Mouse (Mus musculus) brown adipose tissue, adult 24 weeks (tissue): Measurements from ENCODE around the gene Lars2. TPM values are rescaled to one million over a fixed set of nuclear protein-coding genes. Genes with fewer than 3 reads are reported as not detected.
A peak's percentile ranks its signal among the peaks of the same experiment; 100 is the strongest.

ENCODE experiments used
- H3K27ac ChIP-seq: fragments of 200-500 bp; replicated peaks from 2 replicates; pipeline ENCODE4 v1.5.1; 2012; ENCODE audit warnings: low read depth, mild to moderate bottlenecking, low read length
- H3K4me1 ChIP-seq: fragments of 200-500 bp; 2 replicates; pipeline ENCODE4 v1.6.1; 2012; ENCODE audit warnings: low read length, mixed read lengths; ENCODE audit not compliant: control insufficient read depth, insufficient read depth, insufficient read length
- H3K4me3 ChIP-seq: fragments of 200-500 bp; 2 replicates; pipeline ENCODE4 v1.5.1; 2012; ENCODE audit warnings: low read depth, mild to moderate bottlenecking, low read length, moderate library complexity; ENCODE audit not compliant: insufficient read depth
- polyA plus RNA-seq: library from polyadenylated mRNA; stranded (reverse); fragments of >200 nt; gene quantifications from 2 replicates; pipeline ENCODE4 v1.2.4, GENCODE M21; 2012; ENCODE audit not compliant: missing spikeins, insufficient read depth, insufficient read length

Gene Lars2
- polyA plus RNA-seq, 1 experiment = 7,225 TPM

DNA sequence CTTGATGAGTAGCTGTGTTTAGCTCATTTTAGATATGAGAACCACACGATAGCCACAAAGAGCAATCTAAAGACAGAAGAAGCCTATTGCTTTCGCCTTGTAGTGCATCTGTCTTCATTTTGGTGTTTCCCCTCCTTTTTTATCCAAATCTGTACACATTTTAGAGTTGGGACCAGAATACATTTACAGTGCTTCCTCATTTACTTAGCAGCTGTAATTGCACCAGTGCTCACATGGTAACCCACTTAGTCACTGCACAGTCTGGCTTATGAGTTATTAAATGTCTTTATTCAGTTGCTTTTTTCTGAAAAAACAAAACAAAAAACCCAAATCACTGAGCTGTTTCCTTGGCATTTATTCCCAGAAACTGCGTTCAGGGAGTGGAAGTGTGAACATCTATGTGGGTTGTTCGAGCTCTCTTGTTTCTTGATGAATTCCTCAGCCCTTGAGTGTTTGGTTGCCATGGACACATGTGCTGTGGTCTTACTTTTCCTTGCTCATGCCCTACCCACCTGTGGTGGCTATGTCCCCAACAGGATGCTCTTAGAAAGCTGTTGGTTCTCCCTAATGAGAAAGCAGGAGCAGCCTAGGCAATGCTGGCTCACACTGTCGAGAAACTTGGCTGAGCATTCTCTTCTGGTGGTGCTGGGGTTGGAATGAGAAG lies 136.6 kb downstream of the Lars2 start:
- H3K27ac ChIP-seq = no peak overlapping the region
- H3K4me1 ChIP-seq = no peaks in the 10 kb centered on the region
- H3K4me3 ChIP-seq = no peak overlapping the region

DNA sequence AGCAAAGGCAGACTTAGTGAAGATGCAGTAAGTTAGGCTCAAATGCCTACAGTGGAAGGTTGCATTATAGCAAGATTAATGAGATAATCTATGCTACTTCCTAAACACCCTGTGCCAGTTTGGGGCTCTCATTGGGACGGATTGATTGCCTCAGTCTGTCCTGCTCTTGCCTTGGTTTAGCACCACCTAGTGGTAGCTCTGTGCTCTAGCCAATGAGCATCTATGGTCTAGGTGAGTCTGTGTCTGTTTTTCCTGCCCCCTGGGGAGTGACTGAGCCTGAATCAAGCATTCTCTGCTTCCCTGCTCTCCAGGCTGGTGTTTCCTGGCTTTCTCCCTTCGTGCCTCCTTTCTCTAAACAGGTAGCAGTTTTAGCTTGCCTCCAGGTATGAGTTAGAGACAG lies 137.6 kb downstream of the Lars2 start:
- Histone ChIP-seq H3K27ac (no peak overlapping the region), H3K4me3 (no peak overlapping the region), H3K4me1 (no peaks in the 10 kb centered on the region)

DNA sequence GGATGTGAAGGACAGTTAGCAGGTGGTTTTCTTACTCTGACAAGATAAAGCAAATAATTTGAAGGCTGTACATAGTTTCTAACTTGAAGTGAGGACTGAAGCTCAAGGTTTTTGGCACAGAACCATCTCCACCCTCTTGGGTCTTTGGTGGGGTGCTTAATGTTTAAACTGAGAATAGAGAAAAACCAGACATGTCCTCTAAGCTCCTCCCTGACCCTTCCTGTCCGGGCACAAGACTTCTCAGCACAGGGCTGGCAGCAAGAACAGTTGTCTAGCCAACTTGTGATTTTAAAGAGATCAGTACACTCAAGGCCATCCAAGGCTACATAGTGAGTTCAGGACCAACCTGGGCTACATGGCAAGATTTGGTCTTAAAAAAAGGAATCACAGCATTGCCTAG lies 138.9 kb downstream of the Lars2 start:
- Histone ChIP-seq H3K27ac (no peak overlapping the region), H3K4me1 (peaks cover 5% of the 10 kb centered on the region; the same call in 1 of the 2 replicates), H3K4me3 (no peak overlapping the region)

DNA sequence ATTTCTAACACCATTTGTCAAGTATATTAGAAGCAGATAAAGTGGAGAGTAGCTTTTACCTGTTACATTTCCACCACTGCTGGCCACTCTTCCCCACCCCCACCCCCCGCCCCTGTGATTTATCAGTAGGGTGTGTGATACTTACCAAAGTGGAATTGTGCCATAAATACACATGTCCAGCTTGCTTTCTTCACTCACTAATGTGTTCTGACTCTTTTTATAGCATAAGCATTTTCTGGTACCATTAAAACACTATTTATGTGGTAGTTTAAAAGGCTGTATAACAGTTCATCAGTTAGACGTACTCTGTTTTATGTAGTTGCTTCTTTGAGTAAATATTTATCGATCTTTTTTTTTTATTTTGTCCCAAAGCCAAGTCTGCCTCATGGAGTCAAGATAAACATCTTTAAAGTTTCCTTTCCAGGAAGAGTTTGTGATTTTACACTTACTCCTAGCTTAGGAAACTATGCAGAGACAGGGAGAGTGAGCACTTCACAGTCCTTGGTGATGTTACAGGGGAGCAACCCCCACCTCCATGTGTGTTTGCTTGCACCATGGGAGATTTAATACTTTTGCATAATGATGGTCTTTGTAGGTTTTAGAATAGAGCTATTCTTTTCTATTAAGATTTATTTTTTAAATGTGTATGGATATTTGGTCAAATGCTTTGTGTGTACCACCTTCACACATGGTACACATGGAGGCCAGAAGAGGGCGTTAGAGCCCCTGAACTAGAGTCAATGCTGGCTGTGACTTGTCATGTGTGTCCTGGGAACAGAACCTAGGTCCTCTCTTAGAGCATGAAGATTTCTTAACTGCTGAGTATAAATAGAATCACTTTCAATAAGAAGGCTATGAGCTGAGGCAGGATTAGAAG lies 139.8 kb downstream of the Lars2 start:
- no peak overlapping the region for H3K4me3 ChIP-seq
- peaks cover 6% of the 10 kb centered on the region; the same call in 1 of the 2 replicates for H3K4me1 ChIP-seq
- no peak overlapping the region for H3K27ac ChIP-seq

DNA sequence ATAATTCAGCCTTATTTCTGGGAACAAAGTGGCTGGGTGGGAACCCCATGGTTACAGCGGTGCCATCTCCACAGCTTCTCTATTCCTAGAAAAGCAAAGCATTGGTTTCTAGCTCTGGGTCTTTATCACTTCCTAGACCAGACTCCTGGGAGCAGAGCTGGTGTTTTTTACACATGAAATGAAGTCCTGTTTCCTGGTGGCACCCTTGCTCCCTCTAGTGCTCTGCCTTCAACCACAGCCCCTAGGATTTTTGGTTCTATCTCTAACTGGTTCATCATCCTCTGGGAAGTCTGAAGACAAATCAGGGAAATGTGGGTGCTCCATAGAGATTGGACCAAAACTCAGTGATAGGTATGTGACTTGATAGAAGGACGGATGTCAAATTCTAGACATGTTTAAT lies 140.7 kb downstream of the Lars2 start:
- Histone ChIP-seq H3K4me3 (no peak overlapping the region), H3K4me1 (peaks cover 6% of the 10 kb centered on the region; the same call in 1 of the 2 replicates), H3K27ac (no peak overlapping the region)

DNA sequence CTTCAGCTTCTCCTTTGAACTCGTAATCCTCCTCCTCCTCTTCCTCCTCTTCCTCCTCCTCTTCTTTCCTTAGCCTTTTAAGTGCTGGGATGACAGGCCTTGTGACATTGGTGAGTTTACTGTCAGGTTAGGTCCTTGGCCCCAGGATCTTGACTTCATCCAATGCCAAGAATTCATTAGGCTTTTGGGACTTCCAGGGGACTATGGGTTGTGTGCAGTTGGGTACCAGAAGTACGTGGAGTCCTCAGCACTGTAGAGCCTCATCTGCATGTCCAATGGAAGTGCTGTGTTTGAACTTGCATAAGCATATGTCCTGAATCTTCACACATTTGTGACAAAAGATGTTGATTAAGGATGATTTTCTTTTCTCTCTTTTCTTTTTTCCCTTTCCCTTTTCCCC lies 142.3 kb downstream of the Lars2 start:
- H3K4me3 ChIP-seq = no peak overlapping the region
- no peak overlapping the region for H3K27ac ChIP-seq
- peaks cover 6% of the 10 kb centered on the region; the same call in 1 of the 2 replicates for H3K4me1 ChIP-seq

DNA sequence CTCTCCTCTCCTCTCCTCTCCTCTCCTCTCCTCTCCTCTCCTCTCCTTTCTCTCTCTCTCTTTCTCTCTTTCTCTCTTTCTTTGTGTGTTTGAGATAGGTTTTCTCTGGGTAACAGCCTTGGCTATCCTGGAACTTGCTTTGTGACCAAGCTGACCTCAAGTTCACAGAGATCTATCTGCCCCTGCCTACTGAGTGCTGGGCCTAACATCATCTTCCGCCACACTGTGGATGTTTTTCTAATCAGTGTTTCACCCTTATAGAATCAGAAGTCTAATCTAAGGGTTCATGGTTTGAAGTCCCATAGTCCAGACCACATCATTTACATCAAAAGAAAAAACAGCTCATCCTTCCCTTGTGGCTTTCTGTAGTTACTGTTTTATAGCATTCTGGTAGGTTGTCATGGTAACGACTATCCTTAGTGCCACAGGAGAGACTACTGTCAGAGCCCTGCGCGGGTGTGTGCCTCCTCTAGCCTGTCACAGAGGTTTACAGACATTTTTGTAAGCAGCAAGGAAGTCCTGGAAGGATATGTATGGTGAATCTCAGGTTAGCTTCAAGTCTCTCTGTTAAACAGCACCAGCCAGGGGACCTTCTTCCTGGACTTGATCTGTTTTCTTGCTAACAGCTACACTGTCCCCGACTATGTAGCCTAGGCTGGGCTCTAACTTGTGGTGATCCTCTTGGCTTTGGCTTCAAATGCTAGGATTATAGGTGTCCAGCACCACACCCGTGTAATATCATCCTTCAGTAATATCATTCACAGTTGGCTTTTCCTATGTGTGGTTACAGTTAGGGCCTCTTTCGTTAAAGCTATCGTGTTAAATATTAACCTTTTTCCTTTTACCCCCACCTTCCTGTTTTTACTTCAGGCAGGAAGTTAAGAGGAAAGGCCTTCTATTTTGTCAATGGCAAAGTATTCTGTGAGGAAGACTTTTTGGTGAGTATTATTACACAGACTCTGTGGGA lies 143.2 kb downstream of the Lars2 start:
- Histone ChIP-seq H3K4me3 (no peak overlapping the region), H3K4me1 (peaks cover 6% of the 10 kb centered on the region; the same call in 1 of the 2 replicates), H3K27ac (peak overlapping the region; percentile 23; the same call in 1 of the 2 replicates)

DNA sequence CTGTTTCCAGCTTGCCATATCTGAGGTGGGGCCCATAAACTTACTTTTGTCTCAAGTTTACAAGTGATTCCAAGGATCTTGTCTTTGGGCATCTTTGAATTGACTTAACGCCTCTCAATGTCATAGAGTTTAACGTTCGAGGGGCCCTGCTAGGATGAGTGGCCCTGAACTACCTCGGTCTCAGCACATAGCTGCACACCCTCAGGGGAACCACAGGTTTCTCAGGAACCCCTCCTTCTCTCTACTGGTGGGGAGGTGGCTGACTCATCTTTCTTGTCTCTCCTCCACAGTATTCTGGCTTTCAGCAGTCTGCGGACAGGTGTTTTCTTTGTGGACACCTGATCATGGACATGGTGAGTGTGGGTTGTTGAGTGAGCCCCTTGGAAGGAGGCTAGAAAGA lies 144.2 kb downstream of the Lars2 start:
- Histone ChIP-seq H3K4me1 (peaks cover 6% of the 10 kb centered on the region; the same call in 1 of the 2 replicates), H3K27ac (no peak overlapping the region), H3K4me3 (no peak overlapping the region)

Other genes with a start within 250 kb of the Lars2 start
- gene Clec3b, start 216.0 kb upstream of the Lars2 start, polyA plus RNA-seq = 62.1 and 62.5 TPM in 2 replicates
- not detected in 2 replicates for gene Cdcp1, start 150.9 kb upstream of the Lars2 start, polyA plus RNA-seq
- 0.88 and 1.4 TPM in 2 replicates for gene Tmem158, start 106.2 kb upstream of the Lars2 start, polyA plus RNA-seq
- 14.0 and 22.4 TPM in 2 replicates for gene Limd1, start 111.8 kb downstream of the Lars2 start, polyA plus RNA-seq
- 67.2 and 80.7 TPM in 2 replicates for gene Sacm1l, start 162.8 kb downstream of the Lars2 start, polyA plus RNA-seq